Mouse (Mus musculus) gastrocnemius, postnatal 25 days (tissue): Measurements from ENCODE around the gene Klk7. TPM values are rescaled to one million over a fixed set of nuclear protein-coding genes. Genes with fewer than 3 reads are reported as not detected.

Experiments used
- DNase-seq: peaks from one replicate; pipeline ENCODE4 v3.0.0; 2022
- total RNA-seq, 2 experiments: library from RNA; stranded (reverse); gene quantifications; 1 replicate in 1 of 2; 2 replicates in 1 of 2; pipeline ENCODE4 v1.2.3; 2021

Klk7 gene
- total RNA-seq, 2 experiments from 2014 or later, result not detected

- DNase-seq, result no peak
Measured at GRCm38 (mm10) chr7:43797333-43797769, 13.7 kb upstream of the Klk7 start, which contains the start of gene Klk8. TSS of gene Klk8 (plus strand) at chr7:43797577.

DNA sequence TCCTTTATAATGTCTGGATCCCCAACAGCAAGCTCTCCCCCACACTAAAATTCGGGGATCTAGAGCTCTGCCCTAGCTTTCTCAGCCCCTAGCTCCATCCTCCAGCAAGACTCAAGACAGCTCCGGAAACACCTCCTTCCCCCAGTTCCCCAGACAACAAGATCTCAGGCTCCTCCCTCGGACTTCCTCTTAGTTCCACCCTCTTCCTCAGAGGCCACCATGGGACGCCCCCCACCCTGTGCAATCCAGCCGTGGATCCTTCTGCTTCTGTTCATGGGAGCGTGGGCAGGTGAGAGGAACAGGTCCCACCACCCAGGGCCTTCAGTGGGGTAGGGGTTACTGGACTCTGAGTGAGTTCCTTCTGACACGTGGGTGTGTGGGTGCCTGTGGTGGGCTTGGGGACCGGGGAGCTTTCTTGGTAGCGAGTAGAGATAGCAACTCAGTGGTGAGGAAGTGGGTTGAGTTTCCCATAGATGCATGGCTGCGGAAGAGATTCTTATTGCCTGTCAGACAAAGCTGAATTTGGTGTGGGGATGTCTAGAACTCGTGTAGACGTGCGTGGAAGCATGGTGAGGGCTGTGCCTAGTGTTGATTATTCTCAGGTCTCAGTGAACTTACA lies 13.1 kb upstream of the Klk7 start:
- DNase-seq, result no peak

DNA sequence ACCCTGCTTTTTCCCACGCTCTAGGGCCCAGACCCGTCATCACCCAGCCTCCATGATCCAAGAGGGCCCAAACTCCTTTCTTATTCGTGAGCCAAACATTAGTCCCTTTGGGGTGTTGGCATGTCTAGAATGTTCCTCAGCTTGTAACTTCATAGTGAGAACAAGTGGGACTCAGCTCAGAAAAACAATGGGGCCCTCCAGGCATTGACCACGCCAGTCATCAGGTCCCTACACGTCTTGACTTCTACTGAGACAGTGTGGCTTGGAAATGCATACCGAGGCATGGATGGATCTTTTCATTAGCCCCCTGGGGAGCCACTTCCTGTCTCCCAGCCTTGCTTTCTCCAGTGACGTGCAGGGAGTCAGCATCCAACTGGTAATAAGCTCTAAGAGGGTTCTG lies 11.2 kb upstream of the Klk7 start:
- DNase-seq, result no peak

DNA sequence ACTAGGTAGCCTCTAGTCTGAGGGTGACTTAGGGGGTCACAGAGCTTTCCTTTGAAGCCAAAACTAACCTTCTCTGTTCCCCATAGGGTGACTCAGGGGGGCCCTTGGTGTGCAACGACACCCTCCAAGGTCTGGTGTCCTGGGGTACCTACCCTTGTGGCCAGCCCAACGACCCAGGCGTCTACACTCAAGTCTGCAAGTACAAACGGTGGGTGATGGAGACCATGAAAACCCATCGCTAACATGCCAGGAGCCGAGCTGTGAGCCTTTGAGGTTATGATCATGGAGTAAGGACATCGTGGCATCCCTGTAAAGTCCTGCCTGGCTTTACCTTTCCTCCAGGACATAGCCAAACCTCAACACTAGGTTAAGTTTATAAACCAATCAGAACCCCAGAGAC lies 4.1 kb downstream of the Klk7 start:
- no peak for DNase-seq

- no peak for DNase-seq
Measured at GRCm38 (mm10) chr7:43816746-43817145, 5.7 kb downstream of the Klk7 start.

DNA sequence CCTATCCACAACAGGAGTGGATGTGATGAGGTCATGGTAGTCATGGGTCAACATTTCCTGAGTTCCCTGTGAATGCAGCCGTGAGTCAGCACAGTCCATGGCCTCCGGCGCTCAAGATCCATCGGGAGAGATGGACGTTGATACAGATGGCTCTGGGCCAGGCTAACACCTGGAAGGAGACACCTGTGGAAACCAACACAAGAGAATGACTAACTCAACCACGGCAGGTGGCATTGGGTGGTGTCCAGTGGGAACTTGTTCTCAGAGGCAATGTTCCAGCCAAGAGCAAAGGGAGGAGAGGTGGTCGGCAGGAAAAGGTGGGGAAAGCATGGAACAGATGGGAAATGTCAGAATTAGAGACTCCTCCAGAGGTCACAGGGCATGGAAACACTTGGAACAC lies 10.5 kb downstream of the Klk7 start:
- no peak for DNase-seq

DNA sequence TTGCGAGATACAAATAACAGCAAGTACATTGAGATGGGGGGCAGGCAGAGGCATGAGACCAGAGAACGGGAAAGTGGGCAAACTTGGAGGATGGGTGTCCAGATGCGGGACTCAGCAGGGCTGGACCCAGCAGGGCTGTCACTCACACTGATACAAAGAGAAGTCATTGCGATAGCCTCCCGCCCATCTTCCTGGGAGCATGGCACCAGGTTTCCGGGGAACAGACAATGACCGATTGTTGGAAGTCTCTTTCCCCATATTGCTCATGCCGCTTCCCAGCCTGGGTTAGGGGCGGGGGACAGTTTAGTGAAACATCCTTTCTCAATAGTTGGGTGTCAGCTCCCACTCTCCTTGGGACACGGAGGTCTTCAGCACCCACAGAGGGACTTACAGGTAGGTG lies 13.1 kb downstream of the Klk7 start, which contains the start of gene Klk6:
Gene Klk6 (plus strand): TSS at position 301 of the 400 bp plus-strand sequence.
- DNase-seq, result no peak

DNA sequence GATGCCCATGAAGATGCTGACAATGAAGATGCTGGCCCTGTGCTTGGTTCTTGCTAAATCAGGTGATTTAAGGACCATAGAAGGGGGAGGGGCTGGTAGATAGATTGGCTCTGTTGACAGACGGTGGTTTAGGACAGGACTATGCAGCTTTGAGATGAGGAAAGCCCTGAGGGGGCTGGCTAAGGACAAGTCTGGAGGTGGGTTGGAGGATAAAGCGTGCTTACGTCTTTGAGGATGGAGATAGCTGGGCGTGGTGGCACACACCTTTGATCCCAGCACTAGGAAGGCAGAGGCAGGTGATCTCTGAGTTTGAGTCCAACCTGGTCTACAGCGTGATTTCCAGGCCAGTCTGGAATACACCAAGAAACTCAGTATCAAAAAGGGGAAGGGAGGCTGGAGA lies 15.0 kb downstream of the Klk7 start:
- no peak for DNase-seq

- no peak for DNase-seq
Measured at GRCm38 (mm10) chr7:43827706-43828105, 16.6 kb downstream of the Klk7 start.

GRCm38 (mm10) chr7:43829006-43829405 lies 17.9 kb downstream of the Klk7 start:
- no peak for DNase-seq

DNA sequence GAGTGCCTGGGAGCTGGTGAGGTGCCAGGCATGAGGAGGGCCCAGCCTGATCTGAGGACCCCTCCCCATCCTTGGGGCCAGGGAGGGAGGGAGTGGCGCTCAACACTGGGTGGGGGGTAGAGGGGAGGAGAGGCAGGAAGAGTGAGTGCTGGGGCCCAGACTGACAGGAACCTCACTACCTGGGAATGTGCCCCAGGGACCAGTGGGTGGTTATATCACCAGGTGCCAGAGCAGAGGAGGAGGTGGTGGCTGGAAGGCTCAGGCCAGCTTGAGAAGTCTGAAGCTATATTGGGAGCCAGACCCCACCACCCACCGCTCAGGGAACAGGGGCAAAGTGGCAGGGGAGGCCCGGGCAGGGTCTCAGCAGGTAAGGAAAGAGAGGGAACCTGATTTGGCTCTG lies 30.6 kb downstream of the Klk7 start, which contains the start of gene Klk5:
Gene Klk5 (plus strand): TSS at position 271 of the 400 bp plus-strand sequence.
- no peak for DNase-seq

- DNase-seq, result no peak
Measured at GRCm38 (mm10) chr7:43843801-43844200, 32.7 kb downstream of the Klk7 start.

- no peak for DNase-seq
Measured at GRCm38 (mm10) chr7:43851616-43852015, 40.5 kb downstream of the Klk7 start.

DNA sequence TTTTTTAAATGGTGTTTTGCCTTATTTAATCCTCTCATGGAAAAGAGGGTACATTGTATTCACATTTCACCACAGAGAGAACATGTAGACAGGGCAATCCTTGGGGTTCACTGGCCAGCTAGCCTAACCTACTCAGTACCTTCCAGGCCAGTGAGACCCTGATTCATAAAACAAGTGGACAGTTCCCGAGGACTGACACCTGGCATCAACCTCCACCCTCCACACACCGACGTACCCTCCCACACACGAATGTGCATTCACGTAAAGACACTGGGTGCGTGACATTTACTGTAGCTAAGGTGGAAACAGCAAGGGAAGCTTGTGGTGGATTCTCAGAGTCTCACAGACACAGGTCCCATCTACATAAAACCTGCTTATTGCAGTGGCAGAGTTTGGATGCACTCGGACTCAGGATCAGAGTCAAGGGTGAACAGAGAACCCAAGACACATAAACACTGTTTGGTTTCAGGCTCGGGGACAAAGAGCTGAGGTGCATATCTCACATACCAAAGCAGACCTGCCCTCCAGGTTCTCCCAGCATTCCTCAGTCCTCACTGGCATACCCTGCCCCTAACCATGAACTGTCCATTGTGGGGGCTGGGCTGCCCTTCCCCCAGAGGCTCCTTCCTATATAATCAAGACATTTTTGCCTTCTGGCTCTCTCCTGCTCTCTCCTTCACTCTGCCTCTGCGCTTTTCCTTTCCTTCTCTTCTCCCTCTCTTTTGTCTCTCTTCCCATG lies 43.7 kb downstream of the Klk7 start:
- DNase-seq, result no peak

GRCm38 (mm10) chr7:43855709-43856108 lies 44.6 kb downstream of the Klk7 start:
- no peak for DNase-seq

GRCm38 (mm10) chr7:43856307-43856706 lies 45.2 kb downstream of the Klk7 start:
- no peak for DNase-seq

- no peak for DNase-seq
Measured at GRCm38 (mm10) chr7:43857501-43857900, 46.4 kb downstream of the Klk7 start.

- no peak for DNase-seq
Measured at GRCm38 (mm10) chr7:43860411-43860810, 49.3 kb downstream of the Klk7 start.

Other genes starting within 250 kb of the Klk7 start
- gene Zfp658, start 249.0 kb upstream of the Klk7 start, total RNA-seq, result under 1 TPM; 0.38 to 0.61 TPM
- 1 to 10 TPM; 3.5 to 3.6 TPM for gene Zfp719, start 231.7 kb upstream of the Klk7 start, total RNA-seq
- gene Zfp819, start 204.1 kb upstream of the Klk7 start, total RNA-seq, result not detected
- not detected for gene Ceacam18, start 176.6 kb upstream of the Klk7 start, total RNA-seq
- gene Siglece, start 151.1 kb upstream of the Klk7 start, total RNA-seq, result under 1 TPM; 0.31 to 0.32 TPM
- 1 to 10 TPM; 2.1 to 2.3 TPM for gene Ctu1, start 139.3 kb upstream of the Klk7 start, total RNA-seq
- gene Klk14, start 120.9 kb upstream of the Klk7 start, total RNA-seq, result not detected
- not detected for gene Klk13, start 98.7 kb upstream of the Klk7 start, total RNA-seq
- not detected for gene Klk12, start 42.4 kb upstream of the Klk7 start, total RNA-seq
- not detected for gene Klk11, start 36.7 kb upstream of the Klk7 start, total RNA-seq
- gene Klk10, start 30.3 kb upstream of the Klk7 start, total RNA-seq, result 1 to 10 TPM in 1 of 2 experiments, under 1 TPM in 1; 0.79 to 1.2 TPM
- not detected for gene Klk9, start 19.4 kb upstream of the Klk7 start, total RNA-seq
- gene Klk8, start 13.7 kb upstream of the Klk7 start, total RNA-seq, result 1 to 10 TPM; 2.1 to 2.9 TPM
- gene Klk6, start 13.2 kb downstream of the Klk7 start, total RNA-seq, result not detected
- gene Klk5, start 30.7 kb downstream of the Klk7 start, total RNA-seq, result not detected
- not detected for gene Klk4, start 69.9 kb downstream of the Klk7 start, total RNA-seq
- not detected for gene Klk15, start 122.4 kb downstream of the Klk7 start, total RNA-seq
- not detected for gene Klk1b8, start 139.4 kb downstream of the Klk7 start, total RNA-seq
- not detected for gene Klk1b1, start 155.5 kb downstream of the Klk7 start, total RNA-seq
- not detected for gene Klk1b9, start 164.8 kb downstream of the Klk7 start, total RNA-seq
- gene Klk1b11, start 184.6 kb downstream of the Klk7 start, total RNA-seq, result not detected
- under 1 TPM; 0.19 to 0.26 TPM for gene Klk1b26, start 200.9 kb downstream of the Klk7 start, total RNA-seq
- not detected for gene Klk1b27, start 241.0 kb downstream of the Klk7 start, total RNA-seq